Mouse (Mus musculus): ENCODE data around the gene Chd6. TPM values are rescaled to one million over a fixed set of nuclear protein-coding genes. Genes with fewer than 3 reads are reported as not detected.

Gene Chd6
- polyA plus RNA-seq, 1 experiment, result 22.2 TPM

DNA sequence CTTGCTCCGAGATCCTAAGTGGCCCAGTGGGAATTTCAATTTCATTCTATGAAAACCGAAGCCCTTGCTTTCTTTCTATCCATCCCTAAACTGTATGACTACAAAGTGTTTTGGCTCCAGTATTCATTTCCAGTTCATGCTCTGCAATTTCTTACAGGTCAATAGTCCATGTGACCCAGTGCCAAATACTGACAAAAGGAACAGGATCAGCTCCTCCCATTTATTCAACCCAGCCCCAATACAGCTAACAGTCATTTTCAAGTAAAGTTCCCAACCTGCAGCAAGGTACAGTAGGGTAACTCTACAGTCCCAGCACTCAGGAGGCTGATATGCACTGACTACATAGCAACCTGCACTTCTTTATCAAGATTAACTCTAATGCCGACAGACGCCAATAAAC lies 50.0 kb downstream of the Chd6 start:
- no peak overlapping the region for H3K27ac ChIP-seq (ENCODE audit: control insufficient read depth, insufficient read depth, low read depth, low read length, poor library complexity)
- 88% methylated on average over 4 of the region's 4 CpGs for WGBS
- no peak overlapping the region for H3K4me3 ChIP-seq (replicated peaks; ENCODE audit: control insufficient read depth, low read depth, low read length)
- TF ChIP-seq POLR2A (IDR thresholded peaks at IDR 0.05; ENCODE audit: borderline replicate concordance, control insufficient read depth, low read depth, low read length) (no peak), CTCF (IDR thresholded peaks at IDR 0.05; ENCODE audit: control insufficient read depth, insufficient read depth, low read length) (no peak)
- H3K4me1 ChIP-seq (ENCODE audit: control insufficient read depth, insufficient read depth, low read length), result no peaks in the 10 kb centered on the region; the same call in 1 of the 2 replicates

DNA sequence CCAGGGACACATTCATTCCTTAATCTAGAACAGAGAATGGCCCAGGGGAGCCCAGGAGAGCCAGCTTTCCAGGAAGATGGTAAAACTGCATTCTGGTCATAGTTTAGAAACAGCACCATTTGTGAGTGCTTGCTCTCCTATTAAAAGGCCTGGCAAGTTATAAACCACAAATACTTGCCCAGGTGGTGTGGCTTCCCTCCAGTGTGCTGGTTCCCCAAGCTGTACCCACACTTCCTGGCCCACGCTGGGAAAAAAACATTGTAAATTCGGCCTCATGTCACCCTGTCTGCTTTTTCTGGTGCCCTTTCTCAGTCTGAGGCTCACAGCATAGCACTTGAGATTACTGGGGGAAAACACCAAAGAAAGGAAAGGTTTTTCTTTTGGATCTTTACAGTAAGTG lies 55.1 kb downstream of the Chd6 start:
- TF ChIP-seq POLR2A (IDR thresholded peaks at IDR 0.05; ENCODE audit: borderline replicate concordance, control insufficient read depth, low read depth, low read length) (no peak), CTCF (IDR thresholded peaks at IDR 0.05; ENCODE audit: control insufficient read depth, insufficient read depth, low read length) (no peak)
- no peak overlapping the region for H3K27ac ChIP-seq (ENCODE audit: control insufficient read depth, insufficient read depth, low read depth, low read length, poor library complexity)
- H3K4me3 ChIP-seq (replicated peaks; ENCODE audit: control insufficient read depth, low read depth, low read length), result no peak overlapping the region
- no peaks in the 10 kb centered on the region; the same call in 1 of the 2 replicates for H3K4me1 ChIP-seq (ENCODE audit: control insufficient read depth, insufficient read depth, low read length)
- 15% methylated on average over 2 of the region's 2 CpGs for WGBS

DNA sequence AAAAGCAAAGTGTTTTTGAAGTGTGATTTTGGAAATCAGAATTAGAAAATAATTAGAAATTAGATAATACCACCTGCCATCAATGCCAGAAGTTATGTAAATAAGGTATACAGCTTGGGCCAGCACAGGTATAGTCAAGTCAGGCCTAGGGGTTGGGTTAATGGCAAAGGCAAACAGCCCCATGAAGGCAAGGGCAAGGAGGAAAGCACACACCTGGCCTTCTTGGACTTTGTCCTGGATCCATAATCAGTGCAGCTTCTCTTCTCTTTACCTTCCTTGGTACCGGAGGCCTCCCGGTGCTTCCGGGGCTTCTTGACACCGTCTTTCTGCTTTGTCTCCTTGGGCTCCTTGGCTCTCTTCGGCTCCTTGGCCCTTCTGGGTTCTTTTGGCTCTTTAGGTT lies 56.7 kb downstream of the Chd6 start:
- WGBS, result 84% methylated on average over 5 of the region's 5 CpGs
- Histone ChIP-seq H3K4me3 (replicated peaks; ENCODE audit: control insufficient read depth, low read depth, low read length) (no peak overlapping the region), H3K4me1 (ENCODE audit: control insufficient read depth, insufficient read depth, low read length) (no peaks in the 10 kb centered on the region; the same call in 1 of the 2 replicates), H3K27ac (ENCODE audit: control insufficient read depth, insufficient read depth, low read depth, low read length, poor library complexity) (no peak overlapping the region)
- TF ChIP-seq CTCF (IDR thresholded peaks at IDR 0.05; ENCODE audit: control insufficient read depth, insufficient read depth, low read length), result no peak
- no peak for TF ChIP-seq POLR2A (IDR thresholded peaks at IDR 0.05; ENCODE audit: borderline replicate concordance, control insufficient read depth, low read depth, low read length)

DNA sequence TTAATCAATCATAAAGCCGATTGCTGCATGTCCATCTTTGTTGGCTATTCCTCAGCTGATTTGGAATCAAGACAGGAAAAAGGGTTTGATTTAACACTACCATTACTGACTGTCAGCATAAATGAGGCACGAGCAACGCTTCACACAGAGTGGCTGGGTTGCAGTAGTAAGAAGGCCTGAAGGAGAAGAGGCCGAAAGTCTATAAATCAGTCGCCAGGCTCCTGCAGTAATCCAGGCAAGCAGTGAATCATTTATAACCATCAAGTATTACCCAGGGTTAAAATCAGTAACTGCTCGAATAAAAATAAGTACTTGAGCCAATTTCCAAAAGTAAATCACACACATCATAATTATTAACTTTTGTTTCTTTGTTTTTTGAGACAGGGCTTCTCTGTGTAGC lies 59.4 kb downstream of the Chd6 start:
- Histone ChIP-seq H3K4me3 (replicated peaks; ENCODE audit: control insufficient read depth, low read depth, low read length) (no peak overlapping the region), H3K4me1 (ENCODE audit: control insufficient read depth, insufficient read depth, low read length) (no peaks in the 10 kb centered on the region; the same call in 1 of the 2 replicates), H3K27ac (ENCODE audit: control insufficient read depth, insufficient read depth, low read depth, low read length, poor library complexity) (no peak overlapping the region)
- TF ChIP-seq CTCF (IDR thresholded peaks at IDR 0.05; ENCODE audit: control insufficient read depth, insufficient read depth, low read length) (no peak), POLR2A (IDR thresholded peaks at IDR 0.05; ENCODE audit: borderline replicate concordance, control insufficient read depth, low read depth, low read length) (no peak)
- WGBS, result 87% methylated on average over 6 of the region's 6 CpGs

DNA sequence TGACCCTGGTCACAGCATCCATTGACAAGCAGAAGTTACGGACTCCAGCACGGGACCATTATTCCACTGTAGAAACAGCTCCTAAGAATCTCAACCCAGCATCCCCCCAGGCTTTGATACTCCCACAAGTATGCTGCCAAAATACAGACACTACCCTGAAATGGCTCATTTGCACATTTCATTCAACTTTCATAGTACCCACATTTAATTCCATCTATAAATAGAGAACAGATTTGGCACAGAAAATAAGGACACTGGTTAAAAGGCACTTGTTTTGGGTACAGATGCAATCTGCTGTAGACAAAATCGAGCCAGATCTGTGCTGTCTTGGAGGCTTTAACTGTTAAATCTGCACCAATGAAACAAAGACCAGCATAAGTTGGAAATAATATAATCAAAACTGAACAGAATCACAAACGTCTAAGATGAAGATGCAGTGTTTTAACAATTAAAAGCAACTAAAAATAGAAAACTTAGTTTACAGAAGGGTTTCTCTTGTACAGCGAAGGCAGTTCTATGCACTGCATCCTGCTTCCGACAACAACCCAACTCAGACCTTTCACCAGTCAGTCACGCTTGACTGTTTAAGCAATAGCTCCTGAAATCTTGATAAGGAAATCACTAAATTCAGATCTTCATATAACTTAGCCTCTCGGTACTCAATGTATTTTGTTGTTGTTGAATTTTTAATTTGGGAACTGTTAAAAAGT lies 64.2 kb downstream of the Chd6 start:
- 87% methylated on average over 8 of the region's 8 CpGs for WGBS
- TF ChIP-seq POLR2A (IDR thresholded peaks at IDR 0.05; ENCODE audit: borderline replicate concordance, control insufficient read depth, low read depth, low read length), result no peak
- no peak for TF ChIP-seq CTCF (IDR thresholded peaks at IDR 0.05; ENCODE audit: control insufficient read depth, insufficient read depth, low read length)
- no peak overlapping the region for H3K4me3 ChIP-seq (replicated peaks; ENCODE audit: control insufficient read depth, low read depth, low read length)
- no peak overlapping the region for H3K27ac ChIP-seq (ENCODE audit: control insufficient read depth, insufficient read depth, low read depth, low read length, poor library complexity)
- H3K4me1 ChIP-seq (ENCODE audit: control insufficient read depth, insufficient read depth, low read length), result no peaks in the 10 kb centered on the region

DNA sequence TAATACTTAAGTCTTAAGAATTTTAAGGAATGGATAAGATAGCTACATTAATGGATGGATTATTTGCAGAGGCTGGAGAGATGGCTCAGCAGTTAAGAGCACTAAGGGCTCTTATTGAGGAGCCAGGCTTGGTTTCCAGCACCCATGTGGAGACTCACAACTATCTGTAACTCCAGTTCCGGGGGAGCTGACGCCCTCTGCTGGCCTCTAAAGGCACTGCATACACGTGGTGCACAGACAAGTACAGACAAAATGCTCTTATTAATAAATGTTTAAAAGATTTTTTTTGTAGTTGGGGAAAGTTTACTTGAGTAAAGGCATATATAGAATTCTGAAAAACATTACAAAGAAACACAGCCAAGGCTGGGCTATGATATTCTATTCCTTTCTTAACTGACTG lies 66.0 kb downstream of the Chd6 start:
- TF ChIP-seq POLR2A (IDR thresholded peaks at IDR 0.05; ENCODE audit: borderline replicate concordance, control insufficient read depth, low read depth, low read length) (no peak), CTCF (IDR thresholded peaks at IDR 0.05; ENCODE audit: control insufficient read depth, insufficient read depth, low read length) (peak; percentile 35; the same call in 1 of the 2 replicates)
- H3K4me1 ChIP-seq (ENCODE audit: control insufficient read depth, insufficient read depth, low read length), result no peaks in the 10 kb centered on the region
- H3K27ac ChIP-seq (ENCODE audit: control insufficient read depth, insufficient read depth, low read depth, low read length, poor library complexity), result no peak overlapping the region
- WGBS, result 76% methylated on average over 3 of the region's 3 CpGs
- H3K4me3 ChIP-seq (replicated peaks; ENCODE audit: control insufficient read depth, low read depth, low read length), result no peak overlapping the region

DNA sequence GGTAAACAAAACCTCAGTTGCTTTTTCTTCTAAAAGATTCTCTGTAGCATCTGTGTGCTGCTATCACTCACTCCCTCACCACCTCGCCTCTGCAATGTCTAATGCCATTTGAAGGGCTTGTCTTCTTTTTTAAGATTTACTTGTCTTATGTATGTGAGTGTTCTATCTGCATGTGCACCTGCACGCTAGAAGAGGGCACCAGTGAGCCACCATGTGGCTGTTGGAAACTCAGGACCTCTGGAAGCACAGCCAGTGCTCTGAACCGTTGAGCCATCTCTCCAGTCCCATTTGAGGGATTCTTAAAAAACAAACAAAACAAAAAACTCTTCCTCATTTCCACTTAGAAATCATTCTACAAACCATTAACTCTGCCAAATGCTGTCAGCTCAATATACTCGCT lies 68.1 kb downstream of the Chd6 start:
- Histone ChIP-seq H3K4me1 (ENCODE audit: control insufficient read depth, insufficient read depth, low read length) (no peaks in the 10 kb centered on the region), H3K27ac (ENCODE audit: control insufficient read depth, insufficient read depth, low read depth, low read length, poor library complexity) (no peak overlapping the region), H3K4me3 (replicated peaks; ENCODE audit: control insufficient read depth, low read depth, low read length) (no peak overlapping the region)
- TF ChIP-seq POLR2A (IDR thresholded peaks at IDR 0.05; ENCODE audit: borderline replicate concordance, control insufficient read depth, low read depth, low read length) (no peak), CTCF (IDR thresholded peaks at IDR 0.05; ENCODE audit: control insufficient read depth, insufficient read depth, low read length) (no peak)
- 78% methylated on average over 4 of the region's 4 CpGs for WGBS

DNA sequence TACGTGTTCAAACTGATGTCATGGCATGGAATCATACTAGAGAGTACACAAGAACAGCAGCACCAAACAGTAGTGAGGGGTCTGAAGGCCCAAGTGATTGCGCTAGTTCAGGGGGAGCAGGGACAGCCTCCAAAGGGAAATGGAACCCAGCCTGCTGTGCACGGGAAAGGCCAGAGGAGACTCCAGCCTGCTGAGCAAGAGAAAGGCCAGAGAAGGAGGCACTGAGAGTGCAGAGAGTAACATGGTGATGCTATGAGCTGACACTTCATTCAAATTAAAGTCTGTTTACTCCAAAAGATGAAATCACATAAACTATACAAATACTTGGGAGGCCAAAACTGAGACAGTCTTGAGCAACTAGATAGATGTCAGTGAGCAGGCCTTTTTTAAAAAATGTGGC lies 71.1 kb downstream of the Chd6 start:
- no peak for TF ChIP-seq CTCF (IDR thresholded peaks at IDR 0.05; ENCODE audit: control insufficient read depth, insufficient read depth, low read length)
- TF ChIP-seq POLR2A (IDR thresholded peaks at IDR 0.05; ENCODE audit: borderline replicate concordance, control insufficient read depth, low read depth, low read length), result no peak
- WGBS, result 87% methylated on average over 3 of the region's 3 CpGs
- H3K4me1 ChIP-seq (ENCODE audit: control insufficient read depth, insufficient read depth, low read length), result no peaks in the 10 kb centered on the region
- H3K27ac ChIP-seq (ENCODE audit: control insufficient read depth, insufficient read depth, low read depth, low read length, poor library complexity), result no peak overlapping the region
- no peak overlapping the region for H3K4me3 ChIP-seq (replicated peaks; ENCODE audit: control insufficient read depth, low read depth, low read length)

DNA sequence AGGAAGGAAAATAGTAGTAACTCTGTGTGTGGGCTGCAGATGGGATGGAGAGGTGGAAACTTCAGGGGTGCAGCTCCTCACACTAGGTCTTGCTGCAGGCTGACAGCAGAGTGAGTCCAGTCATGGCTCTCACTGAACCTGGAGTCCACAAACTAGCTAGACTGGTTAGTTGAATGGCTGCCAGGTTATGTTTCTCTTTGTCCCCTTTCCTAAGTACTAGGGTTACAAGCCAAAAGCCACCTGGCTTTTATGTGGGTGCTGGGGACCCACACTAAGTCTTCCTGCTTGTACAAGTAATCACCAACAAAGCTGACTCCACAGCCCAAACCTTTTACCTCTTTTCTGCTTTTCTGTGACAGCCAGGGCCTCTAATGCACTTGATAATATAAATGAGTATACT lies 75.7 kb downstream of the Chd6 start:
- Histone ChIP-seq H3K27ac (ENCODE audit: control insufficient read depth, insufficient read depth, low read depth, low read length, poor library complexity) (no peak overlapping the region), H3K4me1 (ENCODE audit: control insufficient read depth, insufficient read depth, low read length) (no peaks in the 10 kb centered on the region), H3K4me3 (replicated peaks; ENCODE audit: control insufficient read depth, low read depth, low read length) (no peak overlapping the region)
- TF ChIP-seq POLR2A (IDR thresholded peaks at IDR 0.05; ENCODE audit: borderline replicate concordance, control insufficient read depth, low read depth, low read length), result no peak
- TF ChIP-seq CTCF (IDR thresholded peaks at IDR 0.05; ENCODE audit: control insufficient read depth, insufficient read depth, low read length), result no peak

All from bone marrow, adult 2 months (tissue).